Mouse (Mus musculus) thymus, adult 2 months (tissue): Measurements from ENCODE around the gene Dock7.

Experiments
- CTCF ChIP-seq: fragments of 200-500 bp; IDR thresholded peaks from 2 replicates; pipeline ENCODE4 v1.5.1; 2012; ENCODE audit warnings: mild to moderate bottlenecking, control low read depth, low read length, moderate library complexity, borderline replicate concordance; ENCODE audit not compliant: control insufficient read depth, poor library complexity, insufficient read depth; ENCODE audit errors: extremely low read depth
- POLR2A ChIP-seq: fragments of 200-500 bp; IDR thresholded peaks from 2 replicates; pipeline ENCODE4 v1.6.1; 2012; ENCODE audit warnings: mild to moderate bottlenecking, low read length, control low read depth, moderate library complexity; ENCODE audit not compliant: control insufficient read depth, poor library complexity, insufficient read depth; ENCODE audit errors: extremely low read depth

- no peak for TF ChIP-seq POLR2A
- TF ChIP-seq CTCF, result no peak
These were observed 31.3 kb upstream of the Dock7 start for GRCm38 (mm10) chr4:99151885-99152558.
